Mouse (Mus musculus) limb, embryonic 11.5 days (tissue): ENCODE measurements around the gene Npcd. TPM values are rescaled to one million over a fixed set of nuclear protein-coding genes. Genes with fewer than 3 reads are reported as not detected.

ENCODE experiments used
- ATAC-seq: fragments of 200-750 bp; cut with Nextera tagmentation; 2 replicates; pipeline ENCODE4 v1.8.0; 2017; ENCODE audit warnings: low read depth; ENCODE audit not compliant: insufficient number of reproducible peaks, low FRiP score, low TSS enrichment
- DNase-seq: peaks from one replicate; pipeline ENCODE4 v3.0.0-alpha.2; 2015; ENCODE audit warnings: low spot score
- H3K27ac ChIP-seq: fragments of 300-500 bp; sonication (generic); replicated peaks from 2 replicates; pipeline ENCODE4 v1.5.1; 2014; ENCODE audit warnings: low read depth, mild to moderate bottlenecking, low read length
- H3K27me3 ChIP-seq: fragments of 300-500 bp; sonication (generic); 2 replicates; pipeline ENCODE4 v1.6.1; 2014; ENCODE audit warnings: mild to moderate bottlenecking, low read length, mixed read lengths; ENCODE audit not compliant: control insufficient read depth, insufficient read depth
- H3K36me3 ChIP-seq: fragments of 300-500 bp; sonication (generic); 2 replicates; pipeline ENCODE4 v1.6.1; 2014; ENCODE audit warnings: mild to moderate bottlenecking, low read length, moderate library complexity, mixed read lengths; ENCODE audit not compliant: control insufficient read depth, insufficient read depth
- H3K4me1 ChIP-seq: fragments of 300-500 bp; sonication (generic); 2 replicates; pipeline ENCODE4 v1.6.1; 2014; ENCODE audit warnings: low read length, mixed read lengths; ENCODE audit not compliant: control insufficient read depth, insufficient read depth
- H3K4me2 ChIP-seq: fragments of 300-500 bp; sonication (generic); 2 replicates; pipeline ENCODE4 v1.6.1; 2014; ENCODE audit warnings: low read depth, mild to moderate bottlenecking, moderate library complexity; ENCODE audit not compliant: severe bottlenecking
- H3K4me3 ChIP-seq: fragments of 300-500 bp; sonication (generic); 2 replicates; pipeline ENCODE4 v1.5.1; 2014; ENCODE audit warnings: low read depth, low read length
- H3K9ac ChIP-seq: fragments of 300-500 bp; sonication (generic); 2 replicates; pipeline ENCODE4 v1.6.1; 2014; ENCODE audit warnings: mild to moderate bottlenecking, low read length
- H3K9me3 ChIP-seq: fragments of 300-500 bp; sonication (generic); 2 replicates; pipeline ENCODE4 v1.6.1; 2016; ENCODE audit warnings: low read length; ENCODE audit not compliant: control insufficient read depth
- WGBS: fragments of 180-500 bp; shearing (Covaris S2); extraction: QIAGEN DNeasy Blood & Tissue Kit; methylation state at CpG from one replicate; pipeline ENCODE4 v1.1.7; 2014; 5-methylcytosine and 5-hydroxymethylcytosine counted together
- polyA plus RNA-seq: library from polyadenylated mRNA; unstranded; fragments of >200 nt; fragmentation: Nextera tagmentation; extraction: Ambion mirVana; gene quantifications from 2 replicates; pipeline ENCODE4 v1.2.1, GENCODE M21; 2014

The Npcd gene
- polyA plus RNA-seq, 1 experiment from 2014 or later = not detected

DNA sequence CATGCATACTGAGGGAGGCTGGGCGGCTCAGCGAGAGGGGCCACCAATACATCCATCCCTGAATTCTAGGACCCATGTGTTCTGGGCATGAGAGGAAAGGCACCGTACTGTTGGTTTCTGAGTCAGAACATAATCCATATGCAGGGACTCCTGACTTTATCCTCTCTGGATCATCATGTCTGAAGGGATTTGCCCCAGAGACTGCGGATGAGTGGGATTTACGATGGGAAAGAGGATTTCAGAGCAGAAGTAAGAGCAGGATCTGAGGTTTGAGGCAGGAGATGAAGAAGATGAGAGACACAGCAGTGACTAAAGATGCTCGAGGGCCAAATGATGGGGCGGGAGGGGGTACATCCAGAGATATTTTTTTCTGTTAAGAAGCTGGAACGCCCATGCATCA, 39.5 kb upstream of the Npcd start:
- DNase-seq (no peak), ATAC-seq (no peak)
- Histone ChIP-seq H3K9me3 (no peaks in the 10 kb centered on the region), H3K27ac (no peak overlapping the region), H3K4me3 (no peak overlapping the region), H3K9ac (no peak overlapping the region), H3K4me1 (no peaks in the 10 kb centered on the region), H3K36me3 (no peaks in the 10 kb centered on the region), H3K4me2 (no peak overlapping the region), H3K27me3 (no peaks in the 10 kb centered on the region)
- 89% methylated on average over 8 of the region's 8 CpGs for WGBS

DNA sequence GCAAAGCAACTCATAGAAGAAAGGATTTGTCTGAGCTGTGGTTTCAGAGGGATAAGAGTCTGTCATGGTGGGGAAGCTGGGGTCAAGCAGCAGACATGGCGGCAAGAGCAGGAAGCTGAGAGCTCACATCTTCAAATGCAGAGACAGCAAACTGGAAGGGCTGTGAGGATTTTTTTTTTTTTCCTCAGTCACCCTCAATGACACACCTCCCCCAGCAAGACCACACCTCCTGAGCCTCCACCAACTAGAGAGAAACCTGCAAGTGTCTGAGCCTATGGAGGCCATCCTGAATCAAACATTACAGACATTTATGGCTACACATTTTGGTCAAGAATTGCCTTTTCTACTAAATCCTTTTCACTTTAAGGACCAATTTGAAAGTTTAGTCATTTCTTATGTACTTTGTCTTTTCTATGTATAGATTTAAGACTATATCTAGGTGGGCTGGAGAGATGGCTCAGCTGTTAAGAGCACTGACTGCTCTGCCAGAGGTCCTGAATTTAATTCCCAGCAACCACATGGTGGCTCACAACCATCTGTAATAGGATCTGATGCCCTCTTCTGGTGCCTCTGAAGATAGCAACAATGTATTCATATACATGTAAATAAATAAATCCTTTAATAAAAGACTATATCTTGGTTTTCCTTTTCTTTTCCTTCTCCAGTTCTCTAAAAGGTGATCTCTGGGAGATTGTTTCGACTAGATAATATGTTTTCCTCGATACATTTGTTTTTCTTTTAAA, 33.4 kb upstream of the Npcd start:
- Histone ChIP-seq H3K4me3 (no peak overlapping the region), H3K27me3 (no peaks in the 10 kb centered on the region), H3K9ac (no peak overlapping the region), H3K4me2 (no peak overlapping the region), H3K4me1 (peaks cover 5% of the 10 kb centered on the region), H3K9me3 (no peaks in the 10 kb centered on the region), H3K27ac (no peak overlapping the region), H3K36me3 (no peaks in the 10 kb centered on the region)
- 89% methylated on average over 3 of the region's 3 CpGs for WGBS
- no peak for DNase-seq
- no peak for ATAC-seq

DNA sequence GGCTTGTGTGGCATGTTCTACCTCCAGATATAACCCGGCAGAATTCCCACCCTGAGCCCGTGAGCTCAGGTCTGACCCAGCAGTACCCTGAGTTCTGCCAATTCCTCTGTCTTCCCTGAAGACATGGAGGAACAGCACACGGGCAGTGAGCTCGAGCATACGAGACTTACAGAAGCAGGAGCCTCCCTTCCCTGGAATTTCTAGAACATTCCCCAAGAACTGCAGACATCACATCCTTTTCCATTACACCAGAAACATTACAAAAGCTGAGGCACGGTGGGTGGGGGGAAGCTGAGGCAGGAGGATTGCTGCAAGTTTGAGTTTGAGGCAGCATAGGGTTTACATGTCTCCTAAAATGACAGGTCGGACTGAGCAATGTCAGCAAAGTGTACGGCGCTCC, 25.8 kb upstream of the Npcd start:
- DNase-seq = no peak
- ATAC-seq = no peak
- H3K9ac ChIP-seq = no peak overlapping the region
- H3K4me3 ChIP-seq = no peak overlapping the region
- H3K9me3 ChIP-seq = no peaks in the 10 kb centered on the region
- 90% methylated on average over 9 of the region's 9 CpGs for WGBS
- no peak overlapping the region for H3K27ac ChIP-seq
- no peak overlapping the region for H3K4me2 ChIP-seq
- peaks cover 9% of the 10 kb centered on the region for H3K4me1 ChIP-seq
- no peaks in the 10 kb centered on the region for H3K36me3 ChIP-seq
- no peaks in the 10 kb centered on the region for H3K27me3 ChIP-seq

DNA sequence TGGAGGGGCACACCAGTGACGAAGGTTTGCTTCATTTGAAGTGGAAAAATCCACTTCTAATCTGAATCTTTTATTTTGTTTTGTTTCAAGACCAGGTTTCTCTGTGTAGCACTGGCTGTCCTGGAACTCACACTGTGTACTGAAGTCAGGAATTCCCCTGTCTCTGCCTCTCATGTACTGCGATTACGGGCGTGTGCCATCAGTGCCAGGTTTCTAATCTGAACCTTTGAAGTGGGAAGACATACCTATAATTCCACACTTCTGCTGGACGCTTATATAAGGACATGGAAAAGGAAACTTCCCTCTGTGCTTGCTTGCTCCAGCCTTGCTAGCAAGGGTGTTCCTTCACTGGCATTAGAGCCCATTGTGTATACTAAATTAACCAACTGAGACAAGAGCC, 24.9 kb upstream of the Npcd start:
- Histone ChIP-seq H3K4me3 (no peak overlapping the region), H3K27me3 (no peaks in the 10 kb centered on the region), H3K9ac (no peak overlapping the region), H3K4me1 (peaks cover 6% of the 10 kb centered on the region), H3K36me3 (no peaks in the 10 kb centered on the region), H3K9me3 (no peaks in the 10 kb centered on the region), H3K4me2 (no peak overlapping the region), H3K27ac (no peak overlapping the region)
- no peak for DNase-seq
- 85% methylated on average over 5 of the region's 5 CpGs for WGBS
- ATAC-seq = no peak

DNA sequence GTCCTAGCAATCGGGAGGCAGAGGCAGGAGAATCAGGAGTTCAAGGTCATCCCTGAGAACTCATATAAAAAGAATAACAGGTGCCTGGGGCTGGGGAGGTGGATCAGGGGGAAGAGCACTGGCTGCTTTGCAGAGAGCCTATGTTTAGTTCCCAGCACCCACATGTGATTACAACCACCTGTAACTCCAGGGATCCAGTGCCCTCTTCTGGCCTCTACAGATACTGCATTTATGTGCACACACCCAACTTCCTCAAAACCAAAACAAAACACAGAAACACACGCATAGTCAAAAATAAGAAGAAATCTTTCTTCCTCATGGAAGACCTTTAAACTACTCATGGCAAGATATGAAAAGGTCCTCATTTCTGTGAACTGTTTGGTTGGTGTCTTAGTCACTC, 16.1 kb upstream of the Npcd start:
- no peak overlapping the region for H3K4me2 ChIP-seq
- peaks cover 9% of the 10 kb centered on the region for H3K4me1 ChIP-seq
- ATAC-seq (no peak), DNase-seq (no peak)
- no peaks in the 10 kb centered on the region for H3K36me3 ChIP-seq
- H3K4me3 ChIP-seq = no peak overlapping the region
- H3K9ac ChIP-seq = no peak overlapping the region
- H3K27me3 ChIP-seq = no peaks in the 10 kb centered on the region
- H3K27ac ChIP-seq = no peak overlapping the region
- H3K9me3 ChIP-seq = no peaks in the 10 kb centered on the region
- WGBS = 98% methylated on average over 2 of the region's 2 CpGs

DNA sequence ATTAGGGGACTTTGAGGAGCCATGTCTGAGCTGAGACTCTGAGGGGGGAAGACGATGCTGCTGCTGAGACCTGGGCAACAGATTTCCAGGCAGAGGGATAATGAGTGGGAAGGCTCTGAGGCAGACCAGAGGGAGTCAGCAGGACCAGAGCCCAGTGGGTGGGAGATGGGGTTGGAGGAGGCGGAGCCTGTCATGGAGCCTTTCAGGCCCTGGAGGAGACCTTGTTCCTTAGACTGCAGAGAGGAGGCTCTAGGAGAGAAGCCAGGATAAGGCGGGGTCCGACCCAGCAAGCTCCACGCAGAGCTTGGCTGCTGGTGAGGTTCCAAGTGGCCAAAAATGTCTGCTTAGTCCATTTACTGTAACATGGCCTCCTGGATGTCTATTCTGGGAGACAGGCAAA, 13.1 kb upstream of the Npcd start:
- DNase-seq = no peak
- H3K36me3 ChIP-seq = no peaks in the 10 kb centered on the region
- H3K4me1 ChIP-seq = peaks cover 9% of the 10 kb centered on the region
- no peaks in the 10 kb centered on the region for H3K9me3 ChIP-seq
- 28% methylated on average over 5 of the region's 5 CpGs for WGBS
- no peak overlapping the region for H3K4me2 ChIP-seq
- no peak overlapping the region for H3K9ac ChIP-seq
- H3K27ac ChIP-seq = no peak overlapping the region
- ATAC-seq = no peak
- no peaks in the 10 kb centered on the region for H3K27me3 ChIP-seq
- no peak overlapping the region for H3K4me3 ChIP-seq

DNA sequence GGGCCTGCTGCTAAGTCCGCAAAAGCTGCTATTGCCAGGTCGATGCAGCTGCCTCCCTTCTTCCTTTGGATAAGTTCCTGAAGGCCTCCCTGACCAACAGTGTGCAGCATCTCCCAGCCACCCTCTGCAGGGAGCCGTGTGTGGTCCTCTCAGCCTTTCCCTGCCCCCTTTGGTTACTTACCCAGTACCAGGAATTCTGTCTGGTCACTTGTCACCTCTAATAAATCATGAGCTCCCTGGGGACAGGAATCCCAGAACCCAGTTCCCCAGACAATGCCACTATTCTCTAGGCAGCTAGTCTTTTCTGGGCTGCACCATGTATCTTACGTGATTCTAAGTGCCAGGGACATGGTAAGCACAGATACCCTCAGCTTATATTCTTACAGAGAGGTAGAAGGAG, 11.9 kb upstream of the Npcd start:
- Histone ChIP-seq H3K9ac (no peak overlapping the region), H3K4me3 (no peak overlapping the region), H3K36me3 (no peaks in the 10 kb centered on the region), H3K4me1 (peaks cover 9% of the 10 kb centered on the region), H3K27me3 (no peaks in the 10 kb centered on the region), H3K4me2 (no peak overlapping the region), H3K27ac (no peak overlapping the region), H3K9me3 (no peaks in the 10 kb centered on the region)
- WGBS = 73% methylated on average over 4 of the region's 4 CpGs
- no peak for DNase-seq
- no peak for ATAC-seq

DNA sequence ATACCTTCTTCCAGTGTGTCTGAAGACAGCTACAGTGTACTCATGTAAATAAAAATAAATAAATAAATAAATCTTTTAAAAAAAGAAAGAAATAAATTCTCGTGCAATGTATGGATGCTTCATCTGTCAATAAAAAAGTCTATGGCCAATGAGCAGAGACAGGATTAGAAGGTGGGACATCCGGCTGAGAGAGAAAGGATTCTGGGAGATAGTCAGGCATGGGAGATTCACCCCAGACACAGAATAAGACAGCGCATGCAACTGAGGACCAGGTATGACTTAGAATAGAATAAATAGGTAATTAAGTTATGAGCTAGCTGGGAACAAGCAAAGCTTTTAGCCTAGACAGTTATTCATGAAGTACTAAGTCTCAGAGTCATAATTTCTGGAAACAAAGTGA, 8.9 kb upstream of the Npcd start:
- Histone ChIP-seq H3K9me3 (no peaks in the 10 kb centered on the region), H3K27me3 (no peaks in the 10 kb centered on the region), H3K36me3 (no peaks in the 10 kb centered on the region), H3K4me2 (no peak overlapping the region), H3K27ac (no peak overlapping the region), H3K9ac (no peak overlapping the region), H3K4me3 (no peak overlapping the region), H3K4me1 (peaks cover 9% of the 10 kb centered on the region)
- no peak for ATAC-seq
- WGBS = 85% methylated on average over 3 of the region's 3 CpGs
- DNase-seq = no peak

DNA sequence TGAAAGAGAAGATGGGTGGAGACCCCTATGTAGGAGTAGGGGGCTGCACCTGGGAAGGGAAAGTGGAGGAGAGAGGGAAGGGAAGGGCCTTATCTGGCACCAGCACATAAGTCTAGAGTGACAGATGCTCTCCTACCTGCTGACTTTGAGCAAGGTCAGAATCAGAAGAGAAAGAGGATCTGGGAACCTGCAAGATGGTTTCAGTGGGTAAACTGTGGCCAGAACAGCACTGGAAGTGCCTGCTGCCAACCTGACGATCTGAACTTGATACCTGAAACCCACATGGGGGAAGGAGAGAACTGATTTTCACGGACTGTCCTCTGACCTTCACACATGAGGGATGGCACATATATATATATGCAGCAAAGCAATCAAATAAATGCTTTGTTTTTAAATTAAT, 6.2 kb upstream of the Npcd start:
- no peaks in the 10 kb centered on the region for H3K27me3 ChIP-seq
- DNase-seq (no peak), ATAC-seq (no peak)
- no peaks in the 10 kb centered on the region for H3K36me3 ChIP-seq
- no peak overlapping the region for H3K4me3 ChIP-seq
- H3K4me2 ChIP-seq = no peak overlapping the region
- no peaks in the 10 kb centered on the region for H3K9me3 ChIP-seq
- no peak overlapping the region for H3K27ac ChIP-seq
- 52% methylated on average over 2 of the region's 2 CpGs for WGBS
- H3K4me1 ChIP-seq = no peaks in the 10 kb centered on the region
- H3K9ac ChIP-seq = no peak overlapping the region
